Mouse (Mus musculus): ENCODE results near the gene Thap8.

The Thap8 gene

GRCm38 (mm10) chr7:30286701-30287410, 7.0 kb downstream of the Thap8 start:
- 57% methylated on average over 8 of the region's 8 CpGs for WGBS

- WGBS = 71% methylated on average over 6 of the region's 6 CpGs
Measured at GRCm38 (mm10) chr7:30288046-30288445, 8.2 kb downstream of the Thap8 start.

GRCm38 (mm10) chr7:30289071-30289713, 9.3 kb downstream of the Thap8 start:
- WGBS = 71% methylated on average over 7 of the region's 7 CpGs

GRCm38 (mm10) chr7:30289714-30290399, 10.0 kb downstream of the Thap8 start:
- WGBS = 61% methylated on average over 10 of the region's 10 CpGs

- 9% methylated on average over 35 of the region's 35 CpGs for WGBS
Measured at GRCm38 (mm10) chr7:30291215-30292131, 11.6 kb downstream of the Thap8 start, which contains the start of gene Clip3. Gene Clip3, plus strand, starts transcription at chr7:30291728.

- 23% methylated on average over 13 of the region's 13 CpGs for WGBS
Measured at GRCm38 (mm10) chr7:30293795-30294194, 13.9 kb downstream of the Thap8 start.

GRCm38 (mm10) chr7:30294296-30294695, 14.4 kb downstream of the Thap8 start:
- 42% methylated on average over 5 of the region's 5 CpGs for WGBS

GRCm38 (mm10) chr7:30295103-30295502, 15.2 kb downstream of the Thap8 start:
- 34% methylated on average over 10 of the region's 10 CpGs for WGBS

GRCm38 (mm10) chr7:30296816-30297215, 16.9 kb downstream of the Thap8 start:
- WGBS = 91% methylated on average over 15 of the region's 15 CpGs

- 79% methylated on average over 16 of the region's 16 CpGs for WGBS
Measured at GRCm38 (mm10) chr7:30297266-30297665, 17.4 kb downstream of the Thap8 start.

- WGBS = 42% methylated on average over 3 of the region's 3 CpGs
Measured at GRCm38 (mm10) chr7:30300914-30301313, 21.0 kb downstream of the Thap8 start.

- 81% methylated on average over 16 of the region's 16 CpGs for WGBS
Measured at GRCm38 (mm10) chr7:30306083-30306779, 26.3 kb downstream of the Thap8 start.

GRCm38 (mm10) chr7:30308076-30309005, 28.4 kb downstream of the Thap8 start, which contains the start of gene Alkbh6:
Gene Alkbh6, plus strand, starts transcription at chr7:30308717.
- 4% methylated on average over 27 of the region's 27 CpGs for WGBS

GRCm38 (mm10) chr7:30309395-30310129, 29.7 kb downstream of the Thap8 start:
- WGBS = 61% methylated on average over 15 of the region's 15 CpGs

- 88% methylated on average over 12 of the region's 12 CpGs for WGBS
Measured at GRCm38 (mm10) chr7:30310136-30310535, 30.2 kb downstream of the Thap8 start.

- 64% methylated on average over 27 of the region's 27 CpGs for WGBS
Measured at GRCm38 (mm10) chr7:30313666-30314320, 33.9 kb downstream of the Thap8 start.

- WGBS = 40% methylated on average over 9 of the region's 9 CpGs
Measured at GRCm38 (mm10) chr7:30314721-30315155, 34.8 kb downstream of the Thap8 start, which contains the start of gene Syne4. Gene Syne4, plus strand, starts transcription at chr7:30314807.
